Mouse (Mus musculus): ENCODE data around the gene Sympk. TPM values are rescaled to one million over a fixed set of nuclear protein-coding genes. Genes with fewer than 3 reads are reported as not detected.
A peak's percentile ranks its signal among the peaks of the same experiment; 100 is the strongest.
"Not testable (repeated sequence)": the region's sequence is repeated elsewhere in the genome, so short reads cannot be mapped to it uniquely, and the experiment has no call there.

Gene Sympk
- polyA plus RNA-seq, 1 experiment from 2014 or later = 18.5 TPM

DNA sequence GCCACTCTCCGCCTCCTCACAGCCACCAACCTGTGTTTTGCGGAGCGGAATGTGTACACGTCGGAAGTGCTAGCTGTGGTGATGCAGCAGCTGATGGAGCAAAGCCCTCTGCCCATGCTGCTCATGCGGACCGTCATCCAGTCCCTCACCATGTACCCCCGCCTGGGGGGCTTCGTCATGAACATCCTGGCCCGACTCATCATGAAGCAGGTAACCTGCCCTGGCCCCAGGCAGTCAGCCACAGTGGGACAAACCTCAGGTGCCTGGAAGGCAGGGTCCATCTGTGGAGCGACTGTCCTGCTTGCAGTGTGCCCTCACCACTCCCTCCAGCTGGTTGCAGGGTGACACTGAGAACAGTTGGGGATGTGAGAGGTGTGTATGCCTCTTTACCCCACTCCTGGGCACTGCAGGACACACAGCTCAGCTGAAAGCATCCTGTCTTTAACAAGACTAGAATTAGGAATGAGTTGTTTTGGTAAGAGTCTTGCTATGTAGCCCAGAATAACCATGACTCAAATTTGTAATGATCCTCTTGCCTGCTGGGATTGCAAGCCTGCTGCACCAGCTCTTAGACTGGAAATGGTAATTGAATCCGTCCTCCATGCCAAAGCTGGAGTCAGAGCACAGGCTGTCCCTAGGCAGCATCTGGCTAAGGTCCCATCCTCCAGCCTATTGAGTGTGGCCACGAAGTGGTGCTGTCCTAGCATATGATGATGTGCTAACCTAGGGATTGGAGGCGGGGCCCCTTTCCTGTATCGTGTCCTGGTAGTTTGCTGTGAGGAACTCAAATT lies 28.4 kb downstream of the Sympk start:
- DNase-seq (ENCODE audit: low spot score) = no peak

- no peak for DNase-seq (ENCODE audit: low spot score)
Observed at GRCm38 (mm10) chr7:19053136-19053532, 29.0 kb downstream of the Sympk start.

GRCm38 (mm10) chr7:19054047-19054776 lies 30.0 kb downstream of the Sympk start, which contains the start of gene Rsph6a:
Gene Rsph6a, plus strand, starts transcription at chr7:19054690.
- DNase-seq (ENCODE audit: low spot score) = peak; percentile 16

DNA sequence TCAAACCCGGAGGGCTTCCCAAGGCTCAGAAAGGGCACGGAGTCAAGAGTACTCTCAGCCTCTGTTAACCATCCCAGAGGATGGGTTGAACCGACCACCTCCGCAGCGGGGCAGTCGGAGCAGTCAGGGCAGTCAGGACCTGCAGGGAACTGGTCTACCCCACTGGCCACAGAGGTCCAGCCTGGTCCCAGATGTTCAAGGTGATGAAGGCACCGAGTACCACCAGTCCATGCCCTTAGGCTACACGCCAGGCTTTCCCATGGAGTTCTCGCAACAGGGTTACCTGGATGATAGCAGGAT lies 30.6 kb downstream of the Sympk start:
- DNase-seq (ENCODE audit: low spot score) = no peak

DNA sequence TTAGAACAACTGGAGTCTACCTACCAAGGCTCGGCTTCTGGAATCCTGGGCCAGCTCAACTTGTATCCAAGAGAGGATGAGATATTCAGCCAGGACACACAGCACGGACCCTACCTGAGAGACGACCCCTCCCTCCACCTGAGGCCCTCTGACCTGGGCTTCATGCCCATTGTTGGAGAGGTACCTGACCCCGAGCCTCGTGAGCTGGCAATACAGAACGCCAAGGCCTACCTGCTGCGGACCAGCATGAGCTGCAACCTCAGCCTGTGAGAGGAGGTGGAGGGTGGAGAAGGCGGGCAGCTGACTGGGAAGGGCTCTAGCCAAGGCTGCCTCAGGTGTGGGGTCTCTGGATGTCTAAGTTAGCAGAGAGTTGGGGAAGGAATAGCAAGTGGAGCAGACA lies 30.9 kb downstream of the Sympk start:
- DNase-seq (ENCODE audit: low spot score) = no peak

GRCm38 (mm10) chr7:19057405-19057804 lies 33.2 kb downstream of the Sympk start:
- DNase-seq (ENCODE audit: low spot score) = no peak

- no peak for DNase-seq (ENCODE audit: low spot score)
Observed at GRCm38 (mm10) chr7:19065896-19066295, 41.7 kb downstream of the Sympk start.

- no peak for DNase-seq (ENCODE audit: low spot score)
Observed at GRCm38 (mm10) chr7:19067063-19067462, 42.9 kb downstream of the Sympk start.

DNA sequence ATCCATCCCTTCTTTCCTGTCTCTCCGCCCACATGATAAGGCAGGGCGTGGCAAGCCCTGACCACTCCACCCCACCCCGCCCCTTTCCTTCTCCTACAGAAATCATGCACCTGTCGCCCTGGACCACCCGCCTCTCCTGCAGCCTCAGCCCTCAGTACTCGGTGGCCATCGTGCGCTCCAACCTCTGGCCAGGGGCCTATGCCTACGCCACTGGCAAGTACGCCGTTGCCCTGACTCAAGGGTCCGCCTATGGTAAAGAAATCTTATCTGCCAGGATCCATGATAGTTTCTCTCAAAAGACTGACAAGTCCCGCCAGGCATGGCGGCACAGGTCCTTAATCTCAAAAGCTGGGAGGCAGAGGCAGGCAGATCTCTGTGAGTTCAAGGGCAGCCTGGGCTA lies 43.8 kb downstream of the Sympk start:
- DNase-seq (ENCODE audit: low spot score) = no peak

- peak; percentile 84 for DNase-seq (ENCODE audit: low spot score)
Observed at GRCm38 (mm10) chr7:19068707-19069106, 44.5 kb downstream of the Sympk start.

- peak; percentile 39 for DNase-seq (ENCODE audit: low spot score)
Observed at GRCm38 (mm10) chr7:19069500-19069899, 45.3 kb downstream of the Sympk start.

- DNase-seq (ENCODE audit: low spot score) = not testable (repeated sequence)
Observed at GRCm38 (mm10) chr7:19071024-19071423, 46.8 kb downstream of the Sympk start.

DNA sequence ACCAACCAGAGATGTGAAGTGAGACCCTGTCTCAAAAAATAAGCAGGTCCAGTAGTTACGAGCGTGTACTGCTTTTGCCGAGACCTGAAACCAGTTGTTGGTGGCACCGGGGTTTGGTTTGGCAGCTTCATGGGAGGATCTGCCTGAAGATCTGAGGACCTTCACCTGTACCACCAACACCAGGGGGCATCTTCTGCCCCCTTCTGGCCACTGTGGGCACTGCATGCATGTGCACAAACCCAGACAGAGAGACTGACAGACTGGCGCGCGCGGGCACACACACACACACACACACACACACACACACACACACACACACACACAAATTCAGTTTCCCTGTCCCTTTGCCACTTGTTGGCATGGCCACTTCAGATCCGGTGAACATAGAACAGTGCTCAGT lies 49.3 kb downstream of the Sympk start:
- peak; percentile 61 for DNase-seq (ENCODE audit: low spot score)

- DNase-seq (ENCODE audit: low spot score) = no peak
Observed at GRCm38 (mm10) chr7:19074494-19074893, 50.3 kb downstream of the Sympk start.

DNA sequence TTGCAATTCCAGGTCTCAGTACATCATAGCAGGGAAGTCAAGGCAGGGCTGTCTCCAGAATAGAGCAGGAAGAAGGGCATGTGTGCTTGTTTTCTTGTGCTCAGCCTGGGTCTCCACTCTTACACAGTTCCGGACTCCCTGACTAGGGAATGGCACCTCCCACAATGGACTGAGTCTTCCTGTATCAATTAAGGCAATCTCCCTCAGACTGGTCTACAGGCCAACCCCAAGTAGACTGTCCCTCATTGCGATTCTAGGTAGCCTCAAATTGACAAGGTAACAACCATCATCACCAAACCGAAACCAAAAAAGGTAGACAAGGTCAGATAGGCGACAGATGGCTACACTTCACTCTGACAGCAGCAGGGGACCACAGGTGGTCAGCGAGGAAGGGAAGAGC lies 51.1 kb downstream of the Sympk start:
- DNase-seq (ENCODE audit: low spot score) = no peak

DNA sequence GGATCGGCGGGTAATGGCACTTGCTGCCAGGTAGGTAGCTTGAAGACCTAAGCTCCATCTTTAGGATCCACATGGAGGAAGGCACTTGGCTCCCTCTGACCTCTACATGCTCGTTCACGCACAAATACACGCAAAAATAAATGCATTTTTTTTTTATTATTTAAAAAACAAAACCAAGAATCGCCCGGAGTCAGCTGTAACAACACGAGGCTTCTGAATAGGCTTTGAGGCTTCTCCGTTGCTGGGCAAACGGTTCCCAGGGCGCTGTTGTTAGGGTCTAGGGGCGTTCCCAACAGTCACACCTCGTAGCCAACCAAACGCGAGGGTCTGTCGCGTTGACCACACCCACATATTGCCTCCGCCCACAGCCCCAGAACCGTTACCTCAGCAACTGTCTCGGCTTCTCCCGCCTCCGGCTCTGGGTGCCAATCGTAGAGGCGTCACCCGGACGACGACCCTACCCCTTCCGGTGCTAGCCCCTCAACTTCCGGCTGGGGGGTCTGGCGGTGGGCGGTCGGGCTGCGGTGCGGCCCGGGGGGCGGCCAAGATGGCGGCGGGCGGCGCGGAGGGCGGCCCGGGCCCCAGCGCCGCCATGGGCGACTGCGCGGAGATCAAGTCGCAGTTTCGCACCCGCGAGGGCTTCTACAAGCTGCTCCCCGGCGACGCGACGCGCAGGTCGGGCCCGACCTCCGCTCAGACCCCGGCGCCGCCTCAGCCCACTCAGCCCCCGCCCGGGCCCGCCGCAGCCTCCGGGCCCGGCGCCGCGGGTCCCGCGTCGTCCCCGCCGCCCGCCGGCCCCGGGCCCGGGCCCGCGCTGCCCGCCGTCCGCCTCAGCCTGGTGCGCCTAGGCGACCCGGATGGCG lies 51.8 kb downstream of the Sympk start, which contains the start of gene Dmwd:
Gene Dmwd (plus strand): TSS at position 505 of the 863 bp plus-strand sequence.
- peak; percentile 97 for DNase-seq (ENCODE audit: low spot score)

GRCm38 (mm10) chr7:19076586-19076991 lies 52.4 kb downstream of the Sympk start:
- DNase-seq (ENCODE audit: low spot score) = no peak

GRCm38 (mm10) chr7:19077761-19078160 lies 53.6 kb downstream of the Sympk start:
- peak; percentile 83 for DNase-seq (ENCODE audit: low spot score)

DNA sequence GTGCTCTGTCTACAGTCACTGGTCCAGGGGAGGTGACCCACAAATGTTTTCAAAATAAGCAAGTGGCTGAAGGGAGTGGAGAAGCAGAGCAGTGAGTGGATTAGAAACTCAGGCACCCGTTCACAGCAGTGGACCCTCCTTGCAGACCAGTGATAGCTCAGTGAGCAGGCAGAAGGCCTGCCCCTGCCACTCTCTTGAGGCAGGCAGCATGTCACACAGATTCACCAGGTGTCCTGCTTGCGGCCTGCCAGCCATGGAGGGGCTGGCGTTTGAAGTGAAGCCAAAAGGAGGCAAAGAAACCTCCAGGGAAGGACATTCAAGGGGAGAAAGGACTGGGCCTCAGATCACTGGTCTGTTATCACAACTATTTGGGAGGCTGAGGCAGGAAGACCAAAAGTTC lies 54.6 kb downstream of the Sympk start:
- no peak for DNase-seq (ENCODE audit: low spot score)

GRCm38 (mm10) chr7:19080451-19080950 lies 56.3 kb downstream of the Sympk start:
- no peak for DNase-seq (ENCODE audit: low spot score)

- no peak for DNase-seq (ENCODE audit: low spot score)
Observed at GRCm38 (mm10) chr7:19082171-19082570, 58.0 kb downstream of the Sympk start.

- DNase-seq (ENCODE audit: low spot score) = no peak
Observed at GRCm38 (mm10) chr7:19083096-19083495, 58.9 kb downstream of the Sympk start.

Measured in thymus, postnatal 0 days (tissue).